In genomic region chr12:8953136-8953535, GRCm38 (mm10) we compare ENCODE assay signal across 19 mouse cellular contexts. TPM values are rescaled to one million over a fixed set of nuclear protein-coding genes. Genes with fewer than 3 reads are reported as not detected.
DNase-seq lines count a peak whose midpoint lies in the region; ATAC-seq and TF ChIP-seq lines count a peak whose summit lies in the region.
"Had no signal": no experiment of that assay in that cellular context is flagged by ENCODE, and none has a peak within 500 bp of the region (broad histone marks: within the 10 kb centered on the region; RNA-seq: fewer than 3 reads in every experiment).

No protein-coding gene starts in this region.

- peaks cover 16% of the 10 kb centered on the region for H3K27me3 ChIP-seq in embryonic facial prominence, embryonic 10.5 days (replicated peaks; ENCODE audit: low read depth, poor library complexity, severe bottlenecking)
- peaks cover 12% of the 10 kb centered on the region for H3K27me3 ChIP-seq in limb, embryonic 10.5 days (ENCODE audit: low read depth, poor library complexity, severe bottlenecking)
- 0 out of 2 replicates have a peak, but pooled peaks cover 2% of the 10 kb centered on the region for H3K27me3 ChIP-seq in limb, embryonic 15.5 days
- no peaks in the 10 kb centered on the region for H3K27me3 ChIP-seq in cerebellum, adult 2 months (ENCODE audit: control insufficient read depth, insufficient read depth, low read length)
- H3K27me3 ChIP-seq: CH12.LX; forebrain, embryonic 15.5 days had no signal

- H3K36me3 ChIP-seq in embryonic facial prominence, embryonic 10.5 days (replicated peaks): no peaks in the 10 kb centered on the region
- no peaks in the 10 kb centered on the region for H3K36me3 ChIP-seq in limb, embryonic 10.5 days
- H3K36me3 ChIP-seq in limb, embryonic 15.5 days: no peaks in the 10 kb centered on the region
- H3K36me3 ChIP-seq: forebrain, embryonic 15.5 days; heart, embryonic 10.5 days; hindbrain, embryonic 13.5 days had no signal

- peak; percentile 76 for DNase-seq in MN1 (ENCODE audit: low spot score)
- DNase-seq in embryonic facial prominence, embryonic 10.5 days (ENCODE audit: low spot score): peak; percentile 38
- peak; percentile 41 for DNase-seq in limb, embryonic 10.5 days (ENCODE audit: low spot score)
- DNase-seq in cerebellum, adult 2 months: no peak
- DNase-seq: adrenal gland, postnatal 10 days; cerebellum, adult 11 months; cerebellum, adult 9-10 months; gastrocnemius, postnatal 36 days; heart, adult 18-20 months; heart, postnatal 10 days had no signal

- TF ChIP-seq POLR2A in cerebellum, adult 2 months (IDR thresholded peaks at IDR 0.05; ENCODE audit: borderline replicate concordance, insufficient read depth, low read length): no peak

- WGBS in embryonic facial prominence, embryonic 10.5 days: 40% methylated on average over 10 of the region's 10 CpGs
- WGBS in limb, embryonic 10.5 days: 54% methylated on average over 10 of the region's 10 CpGs
- 38% methylated on average over 10 of the region's 10 CpGs for WGBS in limb, embryonic 15.5 days
- 61% methylated on average over 10 of the region's 10 CpGs for WGBS in cerebellum, adult 2 months

- no peak overlapping the region for H3K4me3 ChIP-seq in embryonic facial prominence, embryonic 10.5 days
- no peak overlapping the region for H3K4me3 ChIP-seq in limb, embryonic 10.5 days
- no peak overlapping the region for H3K4me3 ChIP-seq in limb, embryonic 15.5 days
- no peak overlapping the region for H3K4me3 ChIP-seq in cerebellum, adult 2 months (replicated peaks; ENCODE audit: insufficient read depth, low read depth, low read length)
- H3K4me3 ChIP-seq: forebrain, embryonic 15.5 days; heart, embryonic 10.5 days; hindbrain, embryonic 13.5 days had no signal

- no peak overlapping the region for H3K27ac ChIP-seq in embryonic facial prominence, embryonic 10.5 days (replicated peaks)
- H3K27ac ChIP-seq in limb, embryonic 10.5 days: no peak overlapping the region
- H3K27ac ChIP-seq in limb, embryonic 15.5 days: peak overlapping the region; percentile 80
- no peak overlapping the region for H3K27ac ChIP-seq in cerebellum, adult 2 months (ENCODE audit: insufficient read depth, low read length)
- H3K27ac ChIP-seq: forebrain, embryonic 15.5 days; heart, embryonic 10.5 days; hindbrain, embryonic 13.5 days; hindbrain, postnatal 0 days had no signal

- H3K4me2 ChIP-seq in limb, embryonic 15.5 days: no peak overlapping the region
- H3K4me2 ChIP-seq: forebrain, embryonic 15.5 days; hindbrain, embryonic 13.5 days had no signal

- H3K9ac ChIP-seq in limb, embryonic 15.5 days: no peak overlapping the region
- H3K9ac ChIP-seq: forebrain, embryonic 15.5 days; hindbrain, embryonic 13.5 days had no signal

- peaks cover 13% of the 10 kb centered on the region for H3K4me1 ChIP-seq in embryonic facial prominence, embryonic 10.5 days
- H3K4me1 ChIP-seq in limb, embryonic 10.5 days: peaks cover 20% of the 10 kb centered on the region
- peaks cover 7% of the 10 kb centered on the region for H3K4me1 ChIP-seq in limb, embryonic 15.5 days
- no peaks in the 10 kb centered on the region for H3K4me1 ChIP-seq in cerebellum, adult 2 months (ENCODE audit: control insufficient read depth, insufficient read depth, low read length)

- no peaks in the 10 kb centered on the region for H3K9me3 ChIP-seq in embryonic facial prominence, embryonic 10.5 days
- no peaks in the 10 kb centered on the region for H3K9me3 ChIP-seq in limb, embryonic 10.5 days (replicated peaks)
- H3K9me3 ChIP-seq in limb, embryonic 15.5 days: no peaks in the 10 kb centered on the region
- H3K9me3 ChIP-seq: forebrain, embryonic 15.5 days; heart, embryonic 10.5 days; hindbrain, embryonic 13.5 days had no signal

- no peak for ATAC-seq in limb, embryonic 15.5 days (ENCODE audit: insufficient number of reproducible peaks, low FRiP score, low TSS enrichment, low read depth)
- no peak for ATAC-seq in monocyte, adult 5-6 weeks (replicated peaks; ENCODE audit: insufficient number of reproducible peaks, low FRiP score, low TSS enrichment, poor library complexity, severe bottlenecking)
- ATAC-seq: forebrain, embryonic 15.5 days; hindbrain, postnatal 0 days had no signal

- no peak for TF ChIP-seq CTCF in cerebellum, adult 2 months (IDR thresholded peaks at IDR 0.05; ENCODE audit: borderline replicate concordance, insufficient read depth, low read depth, low read length)

RNA-seq across cellular contexts. Expression of gene Matn3, which starts 5.4 kb away (rescaled TPM):
- 3.0 and 3.3 TPM in 2 replicates for polyA plus RNA-seq in embryonic facial prominence, embryonic 10.5 days (2016; fragmentation: Nextera tagmentation; extraction: Ambion mirVana)
- polyA plus RNA-seq in limb, embryonic 10.5 days (2016; fragmentation: Nextera tagmentation; extraction: Ambion mirVana): 5.2 and 5.4 TPM in 2 replicates
- polyA plus RNA-seq in limb, embryonic 15.5 days (2015; fragmentation: Nextera tagmentation; extraction: Ambion mirVana): 62.4 and 62.7 TPM in 2 replicates
- total RNA-seq in monocyte, adult 5-6 weeks (2017): not detected in 3 replicates
- polyA plus RNA-seq in cerebellum, adult 2 months (2012; rRNA removed): not detected in 2 replicates
- total RNA-seq: CH12.LX; heart, adult 18-20 months; hematopoietic stem cell, adult 5-6 weeks had no signal
- polyA plus RNA-seq: heart, embryonic 14.5 days had no signal

RNA-seq across cellular contexts. Expression of gene Wdr35, which starts 20.6 kb away (rescaled TPM):
- 21.3 and 21.4 TPM in 2 replicates for polyA plus RNA-seq in embryonic facial prominence, embryonic 10.5 days (2016; fragmentation: Nextera tagmentation; extraction: Ambion mirVana)
- 23.0 and 27.3 TPM in 2 replicates for polyA plus RNA-seq in limb, embryonic 10.5 days (2016; fragmentation: Nextera tagmentation; extraction: Ambion mirVana)
- polyA plus RNA-seq in limb, embryonic 15.5 days (2015; fragmentation: Nextera tagmentation; extraction: Ambion mirVana): 18.8 and 20.2 TPM in 2 replicates
- total RNA-seq in monocyte, adult 5-6 weeks (2017): 0.67 to 1.3 TPM (median 1.2 TPM) in 3 replicates
- 14.4 and 15.1 TPM in 2 replicates for polyA plus RNA-seq in cerebellum, adult 2 months (2012; rRNA removed)

RNA-seq across cellular contexts. Expression of gene Laptm4a, which starts 31.7 kb away (rescaled TPM):
- 170 and 196 TPM in 2 replicates for polyA plus RNA-seq in embryonic facial prominence, embryonic 10.5 days (2016; fragmentation: Nextera tagmentation; extraction: Ambion mirVana)
- polyA plus RNA-seq in limb, embryonic 10.5 days (2016; fragmentation: Nextera tagmentation; extraction: Ambion mirVana): 156 and 185 TPM in 2 replicates
- polyA plus RNA-seq in limb, embryonic 15.5 days (2015; fragmentation: Nextera tagmentation; extraction: Ambion mirVana): 513 and 549 TPM in 2 replicates
- 314 to 883 TPM (median 672 TPM) in 3 replicates for total RNA-seq in monocyte, adult 5-6 weeks (2017)
- 258 and 268 TPM in 2 replicates for polyA plus RNA-seq in cerebellum, adult 2 months (2012; rRNA removed)

Comparison
In these comparisons a context has a peak if more than half of its experiments do, and no peak if none do; other contexts are left out.
1. DNase-seq: peak in MN1 (single experiment), embryonic facial prominence, embryonic 10.5 days (single experiment) and limb, embryonic 10.5 days (single experiment); none in cerebellum, adult 2 months (0 of 2).